Mouse (Mus musculus): ENCODE results near the gene Nexn. TPM values are rescaled to one million over a fixed set of nuclear protein-coding genes. Genes with fewer than 3 reads are reported as not detected.

Gene Nexn
- polyA plus RNA-seq, 1 experiment from 2014 or later: 5.5 TPM

DNA sequence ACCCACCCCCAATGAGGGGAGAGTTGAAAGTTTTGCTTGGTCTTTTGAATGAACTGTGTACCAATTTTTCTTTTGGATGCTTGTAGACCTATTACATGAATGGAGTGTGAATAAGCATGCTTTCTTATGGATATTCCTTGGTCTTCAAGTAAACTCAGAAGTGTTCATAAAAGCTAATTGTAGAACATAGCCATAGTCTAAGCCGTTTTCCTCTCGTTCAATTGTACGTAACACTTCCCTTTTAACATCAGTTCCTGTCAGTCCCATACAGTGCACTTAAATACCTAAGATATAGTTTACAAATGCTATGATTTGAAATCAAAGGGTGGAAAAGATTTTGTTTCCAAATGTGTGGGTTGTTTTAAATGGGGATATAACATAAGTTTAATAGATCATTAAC lies 52.7 kb downstream of the Nexn start:
- ATAC-seq (replicated peaks; ENCODE audit: low FRiP score): no peak
- H3K4me3 ChIP-seq (ENCODE audit: low read depth, low read length): peak overlapping the region; percentile 11; the same call in 1 of the 2 replicates
- no peak overlapping the region for H3K27ac ChIP-seq (ENCODE audit: low read depth, low read length)

DNA sequence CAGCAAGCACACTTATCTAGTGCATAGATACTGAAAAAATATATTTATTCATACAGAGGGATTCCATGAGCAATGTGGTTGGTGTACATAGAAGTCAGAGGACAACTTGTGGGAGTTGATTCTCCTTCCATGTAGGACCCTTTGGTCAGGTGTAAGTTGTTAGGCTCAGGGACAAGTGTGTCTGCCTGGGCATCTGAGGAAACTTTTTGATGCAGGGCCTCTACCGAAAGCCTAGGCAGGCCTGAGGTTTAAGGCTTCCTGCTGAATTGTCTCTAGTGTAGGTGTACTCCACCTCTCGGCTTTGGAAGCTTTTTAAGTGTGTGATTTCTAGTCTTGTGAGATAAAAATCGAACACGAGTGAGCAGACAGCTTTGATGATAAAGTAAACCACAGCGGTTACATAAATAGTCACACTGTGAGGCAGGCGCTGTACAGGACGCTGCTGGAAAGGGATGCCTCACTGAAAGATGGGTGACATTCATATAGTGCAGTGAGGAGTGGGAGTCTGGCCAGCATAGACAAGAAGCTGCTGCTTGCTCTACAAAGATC lies 54.3 kb downstream of the Nexn start:
- Histone ChIP-seq H3K9me3 (ENCODE audit: control insufficient read depth, low read length) (no peaks in the 10 kb centered on the region), H3K4me3 (ENCODE audit: low read depth, low read length) (peak overlapping the region; percentile 95), H3K9ac (ENCODE audit: low read depth, low read length) (peak overlapping the region; percentile 100), H3K4me1 (replicated peaks; ENCODE audit: control insufficient read depth, insufficient read depth, low read length) (peaks cover 29% of the 10 kb centered on the region), H3K36me3 (ENCODE audit: control insufficient read depth, insufficient read depth, low read length) (peaks cover 21% of the 10 kb centered on the region), H3K4me2 (peak overlapping the region; percentile 95), H3K27me3 (replicated peaks; ENCODE audit: control insufficient read depth, insufficient read depth, low read length) (no peaks in the 10 kb centered on the region), H3K27ac (ENCODE audit: low read depth, low read length) (no peak overlapping the region)
- WGBS: 7% methylated on average over 7 of the region's 7 CpGs
- DNase-seq (ENCODE audit: low spot score) (no peak), ATAC-seq (replicated peaks; ENCODE audit: low FRiP score) (no peak)

More for the DNA sequence above, 52.7 kb downstream of the Nexn start:
- Histone ChIP-seq H3K27me3 (replicated peaks; ENCODE audit: control insufficient read depth, insufficient read depth, low read length) (no peaks in the 10 kb centered on the region), H3K9me3 (ENCODE audit: control insufficient read depth, low read length) (no peaks in the 10 kb centered on the region), H3K36me3 (ENCODE audit: control insufficient read depth, insufficient read depth, low read length) (peaks cover 30% of the 10 kb centered on the region), H3K9ac (ENCODE audit: low read depth, low read length) (no peak overlapping the region; the same call in 1 of the 2 replicates), H3K4me1 (replicated peaks; ENCODE audit: control insufficient read depth, insufficient read depth, low read length) (peaks cover 25% of the 10 kb centered on the region), H3K4me2 (peak overlapping the region; percentile 95)
- DNase-seq (ENCODE audit: low spot score): no peak
- 47% methylated on average over 3 of the region's 3 CpGs for WGBS

DNA sequence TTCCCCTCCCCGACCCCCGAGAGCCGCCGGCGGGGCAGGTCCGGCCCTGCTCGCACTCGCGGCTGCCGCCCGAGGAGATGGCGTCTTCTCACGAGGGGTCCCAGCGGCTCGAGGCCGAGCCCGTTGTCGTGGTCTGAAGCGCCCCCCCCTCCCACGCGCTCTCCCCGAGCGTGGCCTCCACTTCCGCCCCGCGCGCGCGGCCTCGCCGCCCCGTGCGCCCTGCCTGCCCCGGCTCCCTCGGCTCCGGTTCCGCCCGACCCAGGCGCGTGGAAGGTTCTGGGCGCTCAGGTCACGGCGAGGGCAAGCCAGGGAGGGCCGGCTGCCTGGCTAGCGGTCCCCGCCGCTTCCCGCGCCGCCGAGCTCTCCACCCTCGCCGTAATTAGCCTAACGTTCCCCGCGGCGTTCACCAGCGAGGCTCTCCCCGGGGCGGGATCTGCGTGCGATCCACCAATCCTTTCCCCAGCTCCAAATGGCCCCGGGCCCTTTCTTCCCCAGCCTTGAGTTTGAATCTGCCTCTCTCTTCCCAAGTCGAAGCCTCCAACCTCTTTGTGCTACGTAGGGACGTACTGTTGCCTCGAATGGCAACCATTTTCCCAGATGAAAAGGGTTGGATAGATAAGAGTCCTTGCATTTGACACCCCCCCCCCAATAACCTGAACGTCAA lies 55.3 kb downstream of the Nexn start:
- Histone ChIP-seq H3K27ac (ENCODE audit: low read depth, low read length) (peak overlapping the region; percentile 91), H3K4me1 (replicated peaks; ENCODE audit: control insufficient read depth, insufficient read depth, low read length) (peaks cover 29% of the 10 kb centered on the region), H3K4me2 (peak overlapping the region; percentile 95), H3K4me3 (ENCODE audit: low read depth, low read length) (peak overlapping the region; percentile 95), H3K27me3 (replicated peaks; ENCODE audit: control insufficient read depth, insufficient read depth, low read length) (no peaks in the 10 kb centered on the region), H3K9me3 (ENCODE audit: control insufficient read depth, low read length) (no peaks in the 10 kb centered on the region), H3K36me3 (ENCODE audit: control insufficient read depth, insufficient read depth, low read length) (peaks cover 12% of the 10 kb centered on the region), H3K9ac (ENCODE audit: low read depth, low read length) (peak overlapping the region; percentile 100)
- ATAC-seq (replicated peaks; ENCODE audit: low FRiP score) (peak; percentile 46), DNase-seq (ENCODE audit: low spot score) (peak; percentile 71)
- WGBS: under 1% methylated on average over 58 of the region's 68 CpGs

DNA sequence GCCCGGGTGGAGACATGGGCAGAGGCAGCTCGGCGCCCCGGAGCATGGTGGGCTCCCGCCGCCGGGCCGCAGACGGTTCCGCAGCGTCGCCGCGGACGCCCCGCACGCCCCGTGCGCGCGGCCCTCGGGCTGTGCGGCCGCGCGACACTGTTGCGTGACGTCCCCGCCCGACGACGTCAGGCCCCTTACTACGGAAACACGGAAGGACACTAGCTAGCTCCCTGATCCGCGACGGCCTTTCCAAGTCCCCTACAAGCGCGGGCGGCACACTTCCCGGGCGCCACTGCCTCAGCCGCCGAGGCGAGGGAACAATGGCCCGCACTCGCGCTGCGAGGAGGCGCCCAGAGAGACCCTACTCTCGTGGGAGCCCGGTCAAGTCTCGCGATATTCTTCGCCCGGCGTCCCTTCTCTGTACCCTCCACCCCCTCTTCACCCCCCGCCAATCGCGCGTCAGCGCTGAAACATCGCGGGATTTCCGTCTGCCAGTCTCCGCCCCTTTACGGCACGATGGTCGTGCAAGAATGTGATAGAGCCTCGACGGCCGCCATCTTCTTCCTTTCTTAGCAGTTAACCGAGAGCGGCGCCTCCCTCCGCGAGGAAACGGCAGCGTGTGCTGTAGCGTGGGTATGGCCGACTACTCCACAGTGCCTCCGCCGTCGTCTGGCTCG lies 56.0 kb downstream of the Nexn start, which contains the start of the genes Dnajb4 and Fubp1:
Gene Dnajb4, minus strand, starts transcription at position 336 of the 668 bp plus-strand sequence.
Gene Fubp1, plus strand, starts transcription at position 456 of the 668 bp plus-strand sequence.
- Histone ChIP-seq H3K4me1 (replicated peaks; ENCODE audit: control insufficient read depth, insufficient read depth, low read length) (peaks cover 29% of the 10 kb centered on the region), H3K9ac (ENCODE audit: low read depth, low read length) (peak within 1 kb of the TSS; percentile 100)
- WGBS: under 1% methylated on average over 85 of the region's 85 CpGs

DNA sequence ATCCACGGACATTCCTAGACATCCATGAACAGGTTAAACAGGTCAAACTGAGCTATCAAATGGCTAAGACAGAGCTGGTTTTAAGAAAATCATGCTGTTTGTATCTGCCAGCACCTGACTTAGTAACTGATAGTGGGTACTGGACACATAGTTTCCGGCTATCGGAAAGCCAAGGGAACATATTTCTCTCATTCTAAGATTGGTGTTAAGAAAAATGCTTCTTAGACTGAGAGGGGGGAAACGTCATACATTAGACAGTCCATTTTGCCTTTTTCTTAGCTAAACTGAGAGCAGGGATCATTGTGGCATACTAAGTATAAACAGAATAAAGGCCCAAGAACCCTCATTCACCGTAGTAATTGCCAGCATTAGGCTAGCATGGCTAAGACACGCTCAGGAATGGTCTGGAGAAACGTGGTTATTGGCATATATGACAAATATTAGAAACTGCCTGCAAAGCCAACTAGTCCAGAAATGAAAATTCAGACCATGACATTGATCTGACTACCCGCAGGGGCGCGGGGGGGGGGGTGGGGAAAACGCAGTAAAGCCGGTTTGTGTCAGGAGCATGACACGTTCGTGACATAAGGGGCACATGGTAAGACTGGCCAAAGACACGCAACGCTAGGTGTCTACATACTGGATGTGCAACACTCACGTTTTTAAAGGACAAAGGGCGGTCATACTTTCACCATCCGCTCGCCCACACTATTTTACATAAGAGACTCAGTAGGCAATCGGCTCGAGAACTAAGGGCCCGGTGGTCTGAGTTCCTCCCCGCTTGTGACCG lies 56.8 kb downstream of the Nexn start:
- peaks cover 8% of the 10 kb centered on the region; the same call in 1 of the 2 replicates for H3K36me3 ChIP-seq (ENCODE audit: control insufficient read depth, insufficient read depth, low read length)
- ATAC-seq (replicated peaks; ENCODE audit: low FRiP score) (peak; percentile 27), DNase-seq (ENCODE audit: low spot score) (no peak)
- H3K9me3 ChIP-seq (ENCODE audit: control insufficient read depth, low read length): no peaks in the 10 kb centered on the region
- peak overlapping the region; percentile 91 for H3K4me2 ChIP-seq
- peaks cover 29% of the 10 kb centered on the region for H3K4me1 ChIP-seq (replicated peaks; ENCODE audit: control insufficient read depth, insufficient read depth, low read length)
- WGBS: 5% methylated on average over 25 of the region's 25 CpGs
- H3K27ac ChIP-seq (ENCODE audit: low read depth, low read length): peak overlapping the region; percentile 97
- peak overlapping the region; percentile 100 for H3K9ac ChIP-seq (ENCODE audit: low read depth, low read length)
- H3K27me3 ChIP-seq (replicated peaks; ENCODE audit: control insufficient read depth, insufficient read depth, low read length): no peaks in the 10 kb centered on the region
- H3K4me3 ChIP-seq (ENCODE audit: low read depth, low read length): peak overlapping the region; percentile 95

More for the DNA sequence above, 56.0 kb downstream of the Nexn start, which contains the start of the genes Dnajb4 and Fubp1:
- Histone ChIP-seq H3K36me3 (ENCODE audit: control insufficient read depth, insufficient read depth, low read length) (peaks cover 8% of the 10 kb centered on the region; the same call in 1 of the 2 replicates), H3K4me3 (ENCODE audit: low read depth, low read length) (peak within 1 kb of the TSS; percentile 95), H3K27me3 (replicated peaks; ENCODE audit: control insufficient read depth, insufficient read depth, low read length) (no peaks in the 10 kb centered on the region), H3K4me2 (peak within 1 kb of the TSS; percentile 95), H3K27ac (ENCODE audit: low read depth, low read length) (peak within 1 kb of the TSS; percentile 97), H3K9me3 (ENCODE audit: control insufficient read depth, low read length) (no peaks in the 10 kb centered on the region)
- ATAC-seq (replicated peaks; ENCODE audit: low FRiP score) (peak; percentile 95), DNase-seq (ENCODE audit: low spot score) (peak; percentile 98)

DNA sequence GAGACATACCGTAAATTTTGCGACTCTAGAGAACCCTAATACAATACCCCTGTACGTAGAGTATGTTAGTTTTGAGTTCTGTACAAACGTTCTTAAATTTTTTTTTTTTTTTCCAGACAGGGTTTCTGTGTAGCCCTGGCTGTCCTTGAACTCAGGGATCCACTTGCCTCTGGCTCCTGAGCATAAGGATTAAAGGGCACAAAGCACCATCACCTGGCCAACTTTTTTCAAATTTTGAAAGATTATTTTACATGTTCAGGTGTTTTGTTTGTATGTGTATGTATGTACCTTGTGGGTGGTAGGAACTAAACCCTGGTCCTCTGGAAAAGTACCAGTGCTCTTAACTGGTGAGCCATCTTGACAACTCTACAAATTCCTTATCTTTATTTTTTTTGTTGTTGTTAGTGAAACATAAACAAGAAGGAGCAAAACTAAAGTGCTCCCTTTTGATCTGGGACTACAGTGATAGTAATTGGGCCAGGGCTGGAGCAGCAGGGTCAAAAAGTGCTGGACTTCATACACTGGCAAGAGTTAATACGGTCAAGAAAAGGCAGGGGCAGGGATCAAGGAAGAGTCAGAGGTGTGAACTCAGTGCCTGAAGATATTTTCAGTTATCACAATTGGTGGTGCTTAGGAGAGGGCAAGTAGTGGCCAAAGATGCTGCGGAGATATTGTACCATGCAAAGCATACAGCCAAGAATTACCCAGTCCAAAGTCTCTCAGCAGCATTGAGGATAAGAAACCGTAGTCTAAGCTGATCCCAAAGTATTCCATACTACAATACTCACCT lies 57.9 kb downstream of the Nexn start:
- H3K4me1 ChIP-seq (replicated peaks; ENCODE audit: control insufficient read depth, insufficient read depth, low read length): peaks cover 32% of the 10 kb centered on the region
- H3K27ac ChIP-seq (ENCODE audit: low read depth, low read length): no peak overlapping the region
- WGBS: 89% methylated on average over 7 of the region's 7 CpGs
- H3K9me3 ChIP-seq (ENCODE audit: control insufficient read depth, low read length): no peaks in the 10 kb centered on the region
- H3K4me2 ChIP-seq: peak overlapping the region; percentile 91
- no peaks in the 10 kb centered on the region for H3K27me3 ChIP-seq (replicated peaks; ENCODE audit: control insufficient read depth, insufficient read depth, low read length)
- peaks cover 8% of the 10 kb centered on the region; the same call in 1 of the 2 replicates for H3K36me3 ChIP-seq (ENCODE audit: control insufficient read depth, insufficient read depth, low read length)
- peak overlapping the region; percentile 22; the same call in 1 of the 2 replicates for H3K4me3 ChIP-seq (ENCODE audit: low read depth, low read length)
- H3K9ac ChIP-seq (ENCODE audit: low read depth, low read length): no peak overlapping the region
- ATAC-seq (replicated peaks; ENCODE audit: low FRiP score) (no peak), DNase-seq (ENCODE audit: low spot score) (no peak)

DNA sequence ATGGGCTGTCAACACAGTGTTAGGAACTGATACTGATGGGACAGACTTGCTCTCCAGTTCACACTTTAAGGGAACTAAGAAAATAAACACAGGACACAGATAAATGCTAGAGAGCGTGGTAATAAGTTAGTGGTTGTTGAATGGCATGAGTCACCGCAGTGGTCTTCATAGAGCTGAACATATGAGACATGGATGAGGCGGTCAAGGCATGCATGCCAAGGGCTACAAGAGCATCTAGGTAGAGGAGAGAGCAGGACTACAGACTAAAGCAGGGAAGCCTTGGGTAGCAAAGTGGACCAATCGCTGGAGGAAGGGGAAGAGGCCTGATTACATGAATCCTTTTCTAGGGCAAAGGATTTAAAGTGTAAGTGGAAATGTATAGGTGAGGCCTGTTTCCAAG lies 59.0 kb downstream of the Nexn start:
- Histone ChIP-seq H3K27me3 (replicated peaks; ENCODE audit: control insufficient read depth, insufficient read depth, low read length) (no peaks in the 10 kb centered on the region), H3K4me2 (no peak overlapping the region), H3K9ac (ENCODE audit: low read depth, low read length) (no peak overlapping the region), H3K36me3 (ENCODE audit: control insufficient read depth, insufficient read depth, low read length) (0 out of 2 replicates have a peak, but pooled peaks cover 4% of the 10 kb centered on the region), H3K4me1 (replicated peaks; ENCODE audit: control insufficient read depth, insufficient read depth, low read length) (peaks cover 21% of the 10 kb centered on the region), H3K27ac (ENCODE audit: low read depth, low read length) (no peak overlapping the region), H3K4me3 (ENCODE audit: low read depth, low read length) (no peak overlapping the region), H3K9me3 (ENCODE audit: control insufficient read depth, low read length) (no peaks in the 10 kb centered on the region)
- ATAC-seq (replicated peaks; ENCODE audit: low FRiP score) (no peak), DNase-seq (ENCODE audit: low spot score) (no peak)
- WGBS: 92% methylated on average over 4 of the region's 4 CpGs

Measured in liver, embryonic 11.5 days (tissue).